Mouse (Mus musculus): ENCODE data around the gene Pdxp.

Gene Pdxp

DNA sequence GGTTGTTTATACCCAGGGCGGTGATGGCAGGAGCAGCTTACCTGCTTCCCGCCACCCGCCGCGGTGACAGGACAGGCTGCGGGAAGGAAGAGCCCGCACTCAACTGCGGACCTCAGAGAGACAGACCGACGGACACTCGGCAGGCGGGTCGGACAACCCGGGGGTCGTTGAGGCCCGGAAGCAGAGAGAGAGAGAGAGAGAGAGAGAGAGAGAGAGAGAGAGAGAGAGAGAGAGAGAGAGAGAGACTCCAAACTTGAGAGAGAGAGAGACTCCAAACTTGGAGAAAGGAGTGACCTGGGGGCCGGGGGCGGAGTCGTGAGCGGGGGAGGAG lies 14.3 kb upstream of the Pdxp start, which contains the start of gene Gm49510:
Gene Gm49510 (plus strand): TSS at position 259 of the 331 bp plus-strand sequence.
- no peak for DNase-seq (ENCODE audit: extremely low spot score, low read depth, low spot score)

GRCm38 (mm10) chr15:78899740-78900584 lies 13.8 kb upstream of the Pdxp start, which contains the start of gene Sh3bp1:
Gene Sh3bp1, plus strand, starts transcription at chr15:78899768.
- DNase-seq (ENCODE audit: extremely low spot score, low read depth, low spot score): no peak

DNA sequence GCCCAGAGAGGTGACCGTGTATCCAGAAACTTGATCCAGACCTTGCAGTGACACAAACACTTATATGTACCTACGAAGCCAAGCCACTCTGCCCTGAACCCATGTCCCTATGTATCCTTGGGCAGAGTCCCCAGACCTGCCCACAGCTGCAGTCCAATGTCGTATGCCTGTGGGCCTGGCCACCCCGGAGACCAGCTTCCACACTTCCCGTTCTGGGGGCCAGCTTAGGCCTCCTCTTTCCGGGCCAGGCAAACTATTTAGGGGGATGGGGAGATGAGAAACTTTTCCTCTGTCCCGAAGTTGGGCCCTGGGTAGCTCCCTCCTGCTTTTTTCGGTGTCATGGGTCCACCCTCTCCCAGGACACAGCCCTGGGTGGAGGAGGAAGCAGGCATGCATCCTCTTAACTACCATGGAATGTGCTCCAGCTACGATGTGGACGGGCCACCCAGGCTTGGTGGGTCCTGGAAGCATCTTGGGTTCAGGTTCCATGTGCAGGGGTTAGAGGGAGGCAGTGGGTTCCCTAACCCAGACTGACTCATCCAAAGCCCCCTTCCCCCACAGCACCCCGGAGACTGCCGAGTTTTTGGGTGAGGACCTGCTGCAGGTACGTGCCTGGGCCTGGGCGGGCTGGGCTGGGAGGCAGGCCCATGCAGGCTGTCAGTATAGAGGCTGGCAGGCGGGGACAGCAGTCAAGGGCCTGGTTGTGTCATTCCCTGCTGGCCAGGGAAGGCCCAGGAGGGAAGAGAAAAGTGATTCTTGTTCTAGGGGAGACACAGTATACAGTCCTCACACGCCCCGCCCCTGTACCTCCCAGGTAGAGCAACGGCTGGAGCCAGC lies 12.9 kb upstream of the Pdxp start:
- DNase-seq (ENCODE audit: extremely low spot score, low read depth, low spot score): no peak

DNA sequence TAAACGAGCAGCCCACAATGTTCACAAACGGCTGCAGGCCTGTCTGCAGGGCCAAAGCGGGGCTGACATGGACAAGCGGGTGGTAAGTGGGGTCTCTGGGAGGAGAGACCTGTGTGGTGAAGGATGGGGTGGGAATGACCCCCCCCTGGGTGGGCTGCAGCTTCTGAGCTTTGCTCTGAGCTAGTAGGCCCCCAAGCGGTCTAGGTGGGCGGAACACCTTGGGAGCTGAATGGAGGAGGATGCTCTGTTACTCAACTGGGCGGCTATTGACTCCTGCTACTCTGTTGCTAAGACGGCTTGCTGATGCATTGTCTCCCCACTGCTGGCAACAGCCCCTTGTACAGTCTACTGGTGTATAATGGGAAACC lies 12.3 kb upstream of the Pdxp start:
- DNase-seq (ENCODE audit: extremely low spot score, low read depth, low spot score): no peak

DNA sequence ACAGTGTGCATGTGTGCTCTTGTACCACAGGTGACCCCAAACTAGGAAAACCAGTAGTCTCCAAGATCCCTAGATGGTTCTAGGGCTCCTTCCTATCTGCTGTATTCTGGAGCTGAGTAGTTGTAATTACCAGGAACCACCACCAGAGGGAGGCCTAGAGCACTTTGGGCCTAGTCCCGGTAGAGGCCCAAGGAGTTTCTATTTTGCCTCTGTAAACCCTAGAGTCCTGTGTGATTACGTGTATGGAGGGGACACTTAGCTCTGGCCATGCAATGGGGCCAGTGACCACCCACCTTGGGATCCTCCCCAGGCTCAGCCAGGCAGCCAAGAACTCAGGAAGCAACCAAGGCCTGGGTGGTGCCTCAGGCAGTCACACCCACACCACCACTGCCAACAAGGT lies 10.5 kb upstream of the Pdxp start:
- no peak for DNase-seq (ENCODE audit: extremely low spot score, low read depth, low spot score)

DNA sequence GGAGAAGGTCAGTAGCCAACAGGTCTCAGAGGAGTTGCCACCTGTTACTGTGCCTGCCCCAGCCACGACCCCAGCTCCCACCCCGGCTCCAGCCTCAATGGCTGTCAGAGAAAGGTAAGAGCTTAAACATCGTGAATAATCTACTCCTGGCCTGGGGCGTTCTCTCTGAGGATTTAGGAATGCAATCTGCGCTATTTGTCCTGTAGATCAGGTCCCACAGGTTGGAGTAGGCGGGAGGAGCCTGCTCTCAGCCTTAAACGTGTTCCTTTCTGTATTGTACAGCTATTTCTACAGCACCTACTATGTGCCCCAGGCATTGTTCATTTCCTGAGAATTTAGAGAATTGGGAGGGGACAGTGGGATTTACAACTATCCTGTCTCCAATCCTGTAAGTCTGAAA lies 5.3 kb upstream of the Pdxp start:
- no peak for DNase-seq (ENCODE audit: extremely low spot score, low read depth, low spot score)

- no peak for DNase-seq (ENCODE audit: extremely low spot score, low read depth, low spot score)
Measured at GRCm38 (mm10) chr15:78908982-78909381, 4.7 kb upstream of the Pdxp start.

GRCm38 (mm10) chr15:78912040-78912439 lies 1.7 kb upstream of the Pdxp start:
- DNase-seq (ENCODE audit: extremely low spot score, low read depth, low spot score): no peak

DNA sequence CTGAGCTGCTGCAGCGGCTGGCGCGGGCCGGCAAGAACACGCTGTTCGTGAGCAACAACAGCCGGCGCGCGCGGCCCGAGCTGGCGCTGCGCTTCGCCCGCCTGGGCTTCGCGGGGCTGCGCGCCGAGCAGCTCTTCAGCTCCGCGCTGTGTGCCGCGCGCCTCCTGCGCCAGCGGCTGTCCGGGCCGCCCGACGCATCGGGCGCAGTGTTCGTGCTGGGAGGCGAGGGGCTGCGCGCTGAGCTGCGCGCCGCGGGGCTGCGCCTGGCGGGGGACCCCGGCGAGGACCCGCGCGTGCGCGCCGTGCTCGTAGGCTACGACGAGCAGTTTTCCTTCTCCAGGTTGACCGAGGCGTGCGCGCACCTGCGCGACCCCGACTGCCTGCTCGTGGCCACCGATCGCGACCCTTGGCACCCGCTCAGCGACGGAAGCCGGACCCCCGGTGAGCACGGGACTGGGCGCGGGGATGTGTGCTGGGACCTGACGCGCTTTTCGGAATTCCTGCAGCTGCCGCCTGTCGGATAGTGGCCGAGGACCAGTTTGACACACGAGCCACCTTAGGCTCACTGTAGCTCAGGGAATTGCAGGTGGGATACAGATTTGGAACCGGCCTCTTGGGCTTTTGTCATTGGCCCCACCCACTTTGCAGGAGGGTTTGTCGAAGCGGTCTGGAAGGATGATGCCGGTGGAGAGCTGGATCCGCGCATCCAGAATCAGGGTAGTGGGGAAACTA lies 538 bp downstream of the Pdxp start:
- DNase-seq (ENCODE audit: extremely low spot score, low read depth, low spot score): no peak

GRCm38 (mm10) chr15:78914823-78915659 lies 1.3 kb downstream of the Pdxp start:
- no peak for DNase-seq (ENCODE audit: extremely low spot score, low read depth, low spot score)

DNA sequence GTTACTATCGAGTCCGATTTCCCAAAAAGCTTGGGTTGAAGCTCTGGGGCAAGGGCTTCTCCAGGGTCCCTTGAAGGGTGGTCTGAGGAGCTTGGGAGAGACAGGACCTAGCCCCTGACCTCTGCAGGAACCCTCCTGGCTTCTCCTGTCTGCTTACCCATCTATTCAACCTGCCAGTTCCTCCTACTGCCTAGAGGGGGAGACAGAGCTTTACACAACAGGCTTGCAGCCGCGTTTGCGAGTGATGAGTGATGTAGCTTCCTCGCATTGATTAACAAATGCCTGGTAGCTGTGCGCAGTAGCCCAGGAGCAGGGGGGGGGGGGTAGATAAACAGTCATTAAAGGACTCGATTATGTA lies 1.9 kb downstream of the Pdxp start:
- no peak for DNase-seq (ENCODE audit: extremely low spot score, low read depth, low spot score)

DNA sequence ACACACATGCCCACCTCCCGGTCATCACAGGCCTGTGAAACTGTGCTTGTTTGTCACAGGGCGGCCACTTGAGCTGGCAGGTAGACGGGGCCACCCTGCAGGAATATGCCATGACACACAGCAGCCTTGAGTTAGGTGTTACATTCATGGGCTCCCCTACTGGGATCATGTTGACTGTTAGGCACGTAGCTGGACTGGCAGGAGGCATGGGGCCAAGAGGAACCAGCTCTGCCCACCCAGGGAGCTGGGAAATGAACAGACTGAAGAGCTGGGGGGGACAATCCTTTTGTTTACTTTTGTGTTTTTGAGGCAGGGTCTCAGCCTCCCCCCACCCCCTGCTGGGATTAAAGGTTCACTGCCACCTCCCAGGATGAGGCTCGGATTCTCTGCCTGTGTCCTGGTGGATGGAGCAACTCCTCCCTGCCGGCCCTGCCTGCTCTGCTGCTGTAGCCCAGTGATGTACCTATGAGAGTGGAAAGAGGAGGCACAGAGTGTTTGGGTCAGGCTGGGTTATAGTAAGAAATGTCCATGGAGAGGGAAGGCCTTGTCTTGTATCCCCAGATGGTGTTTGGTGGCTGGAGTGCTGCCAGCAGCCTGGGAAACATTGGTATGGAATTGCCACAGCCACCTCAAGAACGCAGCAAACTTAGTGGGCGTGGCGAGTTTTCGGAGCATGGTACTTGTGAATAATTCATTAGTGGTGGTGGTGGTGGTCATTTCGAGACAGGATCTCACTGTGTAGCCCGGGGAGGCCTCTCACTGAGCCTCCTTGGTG lies 2.5 kb downstream of the Pdxp start:
- no peak for DNase-seq (ENCODE audit: extremely low spot score, low read depth, low spot score)

- no peak for DNase-seq (ENCODE audit: extremely low spot score, low read depth, low spot score)
Measured at GRCm38 (mm10) chr15:78918126-78918525, 4.4 kb downstream of the Pdxp start.

DNA sequence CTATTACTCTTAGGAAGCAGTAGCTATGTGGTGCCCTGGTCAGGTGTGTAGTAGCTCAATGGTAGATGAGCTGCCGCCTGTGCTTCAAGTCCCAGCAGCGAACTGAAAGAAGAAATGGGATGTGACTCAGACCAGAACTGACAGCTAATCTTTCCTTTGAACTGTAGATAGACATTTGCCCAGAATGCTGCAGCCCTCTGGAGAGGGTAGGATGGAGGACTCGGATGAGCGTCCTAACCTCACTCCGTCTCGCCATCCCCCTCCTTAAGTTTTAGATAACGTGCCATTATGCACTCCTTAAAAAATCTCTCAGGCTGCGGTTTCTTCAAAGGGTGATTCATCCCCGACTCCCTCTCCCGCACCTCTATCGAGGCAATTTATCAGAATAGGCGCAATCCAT lies 6.2 kb downstream of the Pdxp start:
- no peak for DNase-seq (ENCODE audit: extremely low spot score, low read depth, low spot score)

GRCm38 (mm10) chr15:78922700-78923099 lies 9.0 kb downstream of the Pdxp start:
- no peak for DNase-seq (ENCODE audit: extremely low spot score, low read depth, low spot score)

- DNase-seq (ENCODE audit: extremely low spot score, low read depth, low spot score): no peak
Measured at GRCm38 (mm10) chr15:78923585-78923984, 9.9 kb downstream of the Pdxp start.

DNA sequence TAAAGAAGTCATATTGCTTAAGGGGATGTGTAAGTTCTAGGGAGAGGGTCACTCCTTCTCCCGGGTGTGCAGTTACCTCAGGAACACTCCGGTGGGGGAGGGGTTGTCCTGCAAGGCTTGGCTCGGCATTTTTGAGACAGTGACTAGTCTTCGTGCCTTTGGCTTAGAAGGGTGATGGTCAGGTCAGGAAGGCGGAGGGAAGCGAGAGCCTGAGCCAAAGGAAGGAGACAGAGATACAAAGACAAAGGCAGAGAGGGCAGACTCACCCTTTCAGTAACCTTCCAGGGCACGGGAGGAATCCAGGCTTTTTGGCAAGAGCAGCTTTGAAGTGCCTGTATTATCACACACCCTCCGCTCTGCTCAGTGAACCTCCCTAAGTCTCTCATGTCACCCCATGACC lies 11.4 kb downstream of the Pdxp start:
- DNase-seq (ENCODE audit: extremely low spot score, low read depth, low spot score): no peak

DNA sequence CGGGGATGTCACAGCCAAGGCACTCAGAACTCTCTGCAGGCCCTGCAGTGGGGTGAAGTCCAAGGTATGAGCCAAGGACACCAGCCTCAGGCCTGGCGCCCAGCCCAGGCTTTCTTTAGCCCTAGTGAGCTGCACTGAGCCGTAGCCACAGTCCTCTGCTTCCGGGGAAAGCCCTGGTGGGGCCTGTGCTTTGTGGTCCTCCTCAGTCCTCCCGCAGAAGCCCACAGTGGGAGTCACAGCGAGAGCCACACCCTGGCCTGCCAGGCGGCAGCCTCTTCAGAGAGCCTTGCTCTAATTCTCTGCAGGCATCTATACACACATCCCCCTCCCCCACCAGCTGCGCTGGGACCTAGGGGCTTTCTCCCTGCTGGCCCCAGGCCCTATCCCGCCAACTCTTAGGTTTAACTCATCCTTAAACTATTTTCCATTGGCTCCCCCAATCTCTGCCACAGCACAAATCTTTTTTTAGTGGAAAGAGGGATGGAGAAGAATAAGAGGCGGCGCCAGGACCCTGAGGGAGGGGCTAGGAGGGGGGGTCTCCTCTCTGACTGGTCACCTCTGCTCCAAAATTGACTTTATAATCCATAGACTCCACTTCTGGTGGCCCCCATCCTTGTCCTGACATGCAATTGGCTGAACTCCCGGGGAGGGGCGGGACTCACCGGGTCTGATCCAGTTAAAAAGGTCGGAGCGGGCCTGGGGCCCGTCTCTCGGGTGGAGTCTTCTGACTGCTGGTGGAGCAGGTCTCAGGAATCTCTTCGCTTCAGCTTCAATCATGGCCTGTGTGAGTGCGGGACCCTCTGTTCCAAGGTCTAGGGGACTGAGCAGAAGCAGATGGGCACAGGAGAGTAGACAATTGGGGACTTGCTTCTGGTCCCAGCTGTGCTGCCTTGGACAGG lies 12.6 kb downstream of the Pdxp start, which contains the start of gene Lgals1:
Gene Lgals1 (plus strand): TSS at position 705 of the 899 bp plus-strand sequence.
- peak; percentile 56 for DNase-seq (ENCODE audit: extremely low spot score, low read depth, low spot score)
